Mouse (Mus musculus) central nervous system, embryonic 14 days (tissue): ENCODE measurements around the gene Fdx1. TPM values are rescaled to one million over a fixed set of nuclear protein-coding genes. Genes with fewer than 3 reads are reported as not detected.

Experiments
- polyA plus RNA-seq: library from polyadenylated mRNA; depleted of rRNA; stranded (reverse); fragments of >200 nt; gene quantifications from 2 replicates; pipeline ENCODE4 v1.2.3, GENCODE M21; 2012; rRNA removed

Fdx1 gene
- 24.3 and 27.7 TPM in 2 replicates for polyA plus RNA-seq

DNA sequence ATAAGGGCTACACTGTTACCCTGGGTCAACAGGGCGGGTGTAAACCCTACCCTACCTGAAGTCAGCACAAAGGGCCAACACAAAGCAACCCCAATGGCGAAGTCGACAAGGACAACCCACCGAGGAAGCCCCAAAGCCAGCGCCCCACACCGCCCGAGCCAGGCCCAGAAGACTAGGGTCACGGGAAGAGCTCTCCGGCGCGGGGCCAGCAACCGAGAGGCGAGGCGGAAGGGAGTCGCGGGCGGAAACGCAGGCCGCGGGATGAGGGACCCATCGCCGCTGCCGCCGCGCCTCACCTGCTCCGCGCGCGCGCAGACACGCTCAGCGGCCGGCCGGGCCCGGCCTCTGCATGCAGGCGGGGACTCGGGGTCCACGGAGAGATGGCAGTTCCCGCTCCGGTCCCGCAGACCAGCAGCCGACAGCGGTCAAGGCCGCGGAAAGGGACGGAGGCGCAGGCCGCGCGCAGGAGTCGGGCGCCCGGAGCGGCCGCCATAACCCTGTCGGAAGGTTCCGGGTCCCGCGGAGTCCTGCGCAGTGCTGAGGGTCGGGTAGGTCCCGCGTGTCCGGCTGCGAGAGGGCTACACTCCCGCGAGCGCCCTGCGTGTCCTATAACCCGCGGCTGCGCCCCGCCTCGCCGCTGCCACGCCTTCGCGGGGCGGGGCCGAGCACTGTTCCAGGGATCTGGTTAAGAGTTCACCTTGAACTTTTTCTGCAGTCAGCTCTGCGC is at the start of gene Fdx1:
TSS of gene Fdx1 (minus strand) at position 582 of the 727 bp plus-strand sequence.

Other genes starting within 250 kb of the Fdx1 start
- 5.5 and 6.4 TPM in 2 replicates for gene Arhgap20, start 198.2 kb downstream of the Fdx1 start, polyA plus RNA-seq
- 52.8 and 53.8 TPM in 2 replicates for gene Rdx, start 83.6 kb upstream of the Fdx1 start, polyA plus RNA-seq
- 7.4 and 8.7 TPM in 2 replicates for gene Zc3h12c, start 205.0 kb upstream of the Fdx1 start, polyA plus RNA-seq